Mouse (Mus musculus): ENCODE measurements at regions not wholly inside any gene's neighbourhood (a gene's known extent, or its start where the extent isn't known, plus 50 kb on each side); places are given as distances from the start of the nearest gene placed in this dataset.
"Not testable (repeated sequence)": the region's sequence is repeated elsewhere in the genome, so short reads cannot be mapped to it uniquely, and the experiment has no call there.

DNA sequence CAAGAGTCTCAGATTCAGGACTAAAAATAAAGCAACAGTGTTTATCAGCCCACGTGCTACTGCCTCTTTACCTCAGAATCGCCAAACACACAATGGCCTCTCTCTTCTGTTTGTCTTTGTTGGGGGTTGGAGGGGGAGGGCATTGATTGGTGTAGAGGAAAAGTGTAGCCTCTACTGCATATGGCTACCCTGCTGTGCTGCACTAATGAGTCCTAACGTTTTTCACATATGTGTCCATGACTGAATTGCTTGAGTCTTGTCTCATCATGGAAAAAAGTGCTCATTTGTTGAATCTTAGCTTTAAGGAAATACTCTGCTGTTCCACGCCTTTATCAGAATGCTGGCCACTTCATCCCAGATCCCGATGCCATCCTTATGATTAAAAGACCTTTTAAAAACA lies 459.7 kb upstream of the N6amt1 start:
- no peak for DNase-seq

DNA sequence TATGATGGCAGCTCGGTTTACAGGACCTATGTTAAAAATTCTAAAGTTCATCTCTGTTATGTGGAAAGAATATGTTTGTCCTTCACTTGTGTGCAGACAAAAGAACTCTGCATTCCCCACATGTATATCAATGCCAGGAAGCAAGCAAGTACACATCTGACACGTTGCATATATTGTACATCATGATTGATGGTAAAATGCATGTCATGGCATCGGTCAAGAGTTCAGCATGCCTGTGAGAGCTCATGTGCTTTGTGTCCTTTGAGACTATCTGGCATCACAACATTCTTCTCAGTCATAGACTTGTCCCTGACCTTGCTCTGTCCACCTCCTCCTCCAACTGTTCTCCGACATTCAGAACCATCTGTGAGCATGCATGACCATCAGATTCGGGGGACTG lies 465.6 kb upstream of the N6amt1 start:
- DNase-seq, result no peak

DNA sequence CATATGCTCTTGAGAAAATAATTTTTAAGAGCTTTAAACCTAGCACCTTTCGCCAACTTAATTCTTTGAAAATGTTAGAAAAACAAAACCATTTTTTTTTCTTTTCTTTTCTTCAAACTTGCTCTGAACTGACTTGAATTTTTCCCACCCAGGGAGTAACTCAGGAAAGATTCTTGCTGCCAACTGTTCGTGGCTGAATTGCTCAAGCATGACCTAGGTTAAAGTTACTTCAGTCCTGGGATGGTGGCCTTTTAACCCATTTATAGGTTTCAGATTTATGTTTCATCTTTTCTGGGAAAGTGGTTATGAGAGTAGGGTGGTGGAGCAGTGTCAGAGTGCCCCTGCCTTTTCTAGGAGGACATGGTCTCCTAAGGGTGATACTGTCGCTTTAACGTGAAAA lies 466.4 kb upstream of the N6amt1 start:
- no peak for DNase-seq

DNA sequence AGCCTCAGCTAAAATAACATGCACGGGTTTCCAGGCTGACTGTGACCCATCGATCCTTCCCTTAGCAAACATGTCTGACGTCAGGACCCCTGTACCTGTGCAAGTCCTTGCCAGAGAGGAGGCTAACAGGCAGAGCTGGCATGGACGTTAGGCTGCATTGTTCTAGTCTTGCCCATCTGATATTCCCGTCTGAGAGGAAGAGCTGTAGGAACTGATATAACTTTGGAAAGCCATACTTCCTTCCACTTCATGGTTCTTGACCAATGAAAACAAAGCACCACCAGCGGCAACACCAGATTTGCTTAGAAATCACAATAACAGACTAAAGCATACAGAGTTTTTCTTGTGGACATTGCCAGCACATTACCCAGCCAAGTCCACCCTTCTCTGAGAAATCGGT lies 470.1 kb upstream of the N6amt1 start:
- no peak for DNase-seq

DNA sequence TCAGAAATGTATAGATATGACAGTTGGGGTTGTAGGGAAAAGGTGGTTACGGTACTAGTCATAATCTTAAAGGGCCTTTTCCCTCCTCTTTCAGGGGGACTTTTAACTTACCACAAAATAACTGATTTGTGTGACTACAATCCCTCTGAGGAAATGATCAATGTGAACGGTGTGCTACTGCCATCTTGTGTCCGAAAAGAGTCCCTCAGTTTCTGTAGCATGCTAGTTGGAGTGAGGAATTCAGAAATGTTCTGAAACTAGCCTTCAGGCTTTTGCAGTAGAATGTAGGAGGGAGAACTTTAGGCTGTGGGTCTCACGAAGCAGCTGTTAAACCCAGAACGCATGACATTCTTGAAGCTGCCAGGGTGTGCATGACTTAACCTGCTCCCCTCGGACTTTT lies 471.5 kb upstream of the N6amt1 start:
- DNase-seq, result peak; percentile 36

DNA sequence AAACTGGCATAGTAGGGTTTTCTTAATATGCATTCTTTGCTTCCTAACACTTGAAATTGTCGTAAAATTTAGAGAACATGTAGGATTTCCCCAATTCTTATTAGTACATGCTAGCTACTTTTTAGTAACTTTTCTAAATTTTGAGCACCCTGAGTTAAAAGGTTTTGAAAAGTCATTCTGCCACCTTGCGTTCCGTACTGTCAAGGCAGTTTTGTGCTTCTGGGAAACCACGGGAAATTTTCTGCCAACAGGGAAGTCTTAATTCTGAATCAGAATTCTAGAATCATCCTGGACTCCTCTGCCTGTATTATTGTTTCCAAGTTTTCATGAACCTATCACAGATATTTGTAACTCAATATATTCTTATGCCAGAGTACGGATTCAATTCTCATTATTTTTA lies 472.4 kb upstream of the N6amt1 start:
- DNase-seq, result no peak

DNA sequence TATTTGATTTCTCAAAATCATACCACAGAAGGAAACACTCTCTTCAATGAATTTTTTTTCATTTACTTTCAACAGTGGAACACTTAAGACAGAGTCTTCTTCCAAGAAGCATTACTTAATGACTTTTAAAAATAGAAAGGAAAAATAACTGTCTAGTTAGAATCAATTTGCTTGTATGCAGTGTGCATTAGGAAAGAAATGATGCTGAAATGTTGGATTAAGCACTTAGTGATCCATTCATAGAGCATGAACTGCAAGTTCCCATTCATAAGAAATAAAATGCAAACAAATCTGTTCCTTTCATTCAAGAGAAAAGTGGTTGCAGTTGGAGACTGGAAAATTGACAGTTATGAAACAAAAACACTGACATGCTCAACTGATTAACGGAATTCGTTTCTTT lies 493.2 kb upstream of the N6amt1 start:
- no peak for DNase-seq

DNA sequence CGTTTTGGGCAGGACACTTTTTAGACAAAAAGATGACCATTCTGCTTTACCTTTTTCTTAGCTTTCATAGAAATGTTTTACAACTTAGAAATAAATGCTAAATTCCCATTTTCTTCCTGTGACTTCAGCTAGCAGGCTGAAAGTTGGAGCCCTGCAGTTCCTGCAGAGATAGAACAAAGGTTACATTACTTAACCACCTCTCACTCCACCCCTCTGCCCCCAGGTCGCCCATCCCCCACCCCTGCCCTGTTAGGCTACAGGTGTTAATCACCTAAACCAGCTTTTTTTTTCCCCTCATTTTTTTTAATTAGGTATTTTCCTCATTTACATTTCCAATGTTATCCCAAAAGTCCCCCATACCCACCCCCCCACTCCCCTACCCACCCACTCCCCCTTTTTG lies 498.1 kb upstream of the N6amt1 start:
- DNase-seq, result peak; percentile 24

DNA sequence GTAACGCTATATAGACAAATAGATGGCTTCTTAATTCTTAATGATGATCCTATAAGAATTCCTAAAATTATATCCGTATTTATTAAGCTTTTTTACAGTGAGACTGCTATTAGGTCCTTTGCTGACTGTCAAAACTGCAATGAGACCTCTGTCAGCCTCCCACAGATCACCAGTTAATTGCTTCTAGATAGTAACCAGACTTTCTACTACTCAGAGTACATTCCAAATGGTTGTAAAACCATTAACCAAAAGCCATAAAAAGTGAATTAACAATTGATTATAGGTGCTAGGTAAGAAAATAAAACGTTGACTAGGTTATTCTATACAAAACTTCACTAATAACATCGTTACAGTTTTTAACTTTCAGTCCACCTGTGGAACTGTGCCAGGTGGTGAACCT lies 498.7 kb upstream of the N6amt1 start:
- no peak for DNase-seq

DNA sequence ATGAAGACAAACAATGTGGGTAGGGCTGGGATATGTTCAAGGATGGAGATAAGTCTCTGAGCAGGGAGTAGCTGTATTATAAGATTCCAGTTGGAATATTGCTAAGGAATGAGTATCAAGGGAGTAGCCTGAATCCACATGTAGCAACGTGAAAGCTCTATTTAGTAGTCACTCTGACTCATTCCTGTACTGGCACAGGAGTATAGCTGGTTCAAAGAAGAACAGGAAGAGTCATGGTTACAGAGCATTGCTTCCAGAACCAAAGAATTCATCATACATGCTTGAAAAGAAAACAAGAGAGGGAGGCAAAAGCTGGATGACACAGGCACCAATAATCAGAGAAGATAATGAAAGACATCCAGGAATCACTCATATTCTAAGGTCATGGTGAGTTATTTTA lies 500.6 kb upstream of the N6amt1 start:
- DNase-seq, result no peak

DNA sequence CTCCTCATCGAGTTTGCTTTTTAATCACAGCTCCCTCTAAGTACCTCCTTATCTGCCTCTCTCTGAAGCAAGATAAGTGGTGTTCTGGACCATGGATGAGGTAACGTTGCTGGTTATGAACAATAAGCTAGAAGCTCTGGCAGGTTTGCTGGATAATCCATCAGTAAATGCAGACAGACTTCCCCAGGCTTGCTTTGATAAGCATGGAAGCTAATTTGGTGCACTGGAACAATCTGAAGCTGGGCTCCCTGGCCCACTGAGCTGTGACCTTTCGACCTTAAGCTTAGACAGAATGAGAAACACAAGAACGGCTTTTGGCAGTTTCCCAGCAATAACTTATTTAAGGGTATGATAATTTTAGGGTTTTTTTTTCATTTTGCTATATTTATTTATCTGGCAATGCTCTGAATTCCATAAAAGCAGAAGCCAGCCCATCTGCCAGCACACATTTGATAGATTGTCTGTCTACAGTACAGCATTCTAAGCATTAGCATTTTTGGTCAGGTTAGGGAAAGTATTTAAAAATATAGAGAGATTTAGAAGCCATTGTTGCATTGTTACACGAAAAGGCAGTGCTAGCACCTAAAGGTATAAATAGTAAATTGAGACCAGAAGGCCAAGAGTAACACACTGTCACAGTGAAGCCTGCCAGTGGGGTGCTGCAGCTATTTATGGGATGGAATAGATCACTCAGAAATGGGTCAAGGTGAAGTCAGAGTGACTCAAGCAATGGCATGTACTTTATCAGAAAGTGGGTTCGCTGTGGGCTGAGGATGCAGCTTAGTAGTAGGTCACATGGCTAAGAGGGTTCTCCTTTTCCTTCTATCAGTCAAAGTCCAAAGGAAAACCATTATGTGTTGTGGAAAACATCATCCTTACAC lies 515.3 kb upstream of the N6amt1 start:
- DNase-seq, result no peak

DNA sequence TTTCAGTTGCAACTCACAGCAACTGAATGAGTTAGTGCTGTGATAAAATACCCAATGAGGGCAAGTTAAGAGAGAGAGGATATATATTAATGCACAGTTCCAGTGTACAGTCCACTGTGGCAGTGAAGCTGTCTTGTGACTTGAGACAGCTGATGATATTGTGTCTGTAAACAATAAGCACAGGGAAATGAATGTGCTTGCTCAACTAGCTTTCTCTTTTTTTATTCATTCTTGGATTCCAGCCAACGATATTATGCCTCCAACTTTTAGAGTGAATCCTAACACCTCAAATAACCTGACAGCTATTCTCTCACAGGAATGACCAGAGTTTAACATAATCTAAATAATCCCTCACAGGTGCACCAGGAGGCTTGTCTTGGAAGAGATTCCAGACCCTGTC lies 526.3 kb upstream of the N6amt1 start:
- no peak for DNase-seq

DNA sequence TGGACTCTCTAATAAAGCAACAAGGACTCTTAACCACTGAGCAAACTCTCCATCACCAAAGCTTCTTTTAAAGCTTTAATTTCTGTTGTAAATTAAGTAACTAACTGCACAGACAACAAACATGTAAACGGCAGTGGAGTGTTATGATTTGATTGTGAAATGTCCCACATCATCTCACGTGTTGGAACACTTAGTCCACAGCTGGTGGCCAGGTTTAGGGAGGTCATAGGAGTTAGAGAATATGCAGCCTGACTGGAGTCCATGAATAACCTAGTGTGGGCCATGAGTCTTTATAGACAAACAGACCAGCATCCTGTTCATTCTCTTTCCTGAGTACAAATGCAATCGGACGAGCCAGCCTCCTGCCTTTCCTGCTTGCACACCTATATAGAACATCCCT lies 527.3 kb upstream of the N6amt1 start:
- no peak for DNase-seq

DNA sequence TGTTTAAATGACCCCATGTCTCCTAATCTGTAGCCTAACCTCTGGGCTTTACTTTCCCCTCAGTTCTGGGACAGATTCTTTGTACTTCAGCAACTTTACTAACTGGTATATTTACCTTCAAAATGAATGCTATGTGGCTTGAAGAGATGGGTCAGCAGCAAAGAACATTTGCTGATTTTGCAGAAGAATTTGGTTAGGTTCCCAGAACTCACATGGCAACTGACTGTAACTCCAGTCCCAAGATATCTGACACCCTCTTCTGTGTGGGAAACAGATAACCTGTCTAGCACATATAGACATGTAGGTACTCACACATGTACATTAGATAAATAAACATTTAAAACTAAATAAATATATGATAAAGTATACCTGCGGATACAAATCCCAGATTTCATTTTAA lies 530.5 kb upstream of the N6amt1 start:
- DNase-seq, result no peak

DNA sequence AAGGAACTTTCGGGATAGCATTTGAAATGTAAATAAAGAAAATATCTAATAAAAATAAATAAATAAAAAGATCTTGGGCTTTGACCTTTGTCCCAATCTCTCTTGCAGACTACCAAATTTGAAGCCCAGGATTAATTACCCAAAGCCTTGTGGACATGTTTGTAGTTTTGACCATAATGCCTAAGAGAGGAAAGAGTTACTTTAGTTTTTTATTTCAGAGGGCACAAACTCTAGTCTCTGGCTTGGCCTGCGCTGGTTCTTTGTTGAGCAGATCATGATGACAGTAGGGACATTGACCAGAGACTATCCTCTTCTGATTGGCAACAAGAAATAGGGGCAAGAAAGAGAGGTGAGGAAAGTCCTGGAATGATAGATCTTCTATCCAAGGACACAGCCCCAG lies 532.4 kb upstream of the N6amt1 start:
- DNase-seq, result no peak

DNA sequence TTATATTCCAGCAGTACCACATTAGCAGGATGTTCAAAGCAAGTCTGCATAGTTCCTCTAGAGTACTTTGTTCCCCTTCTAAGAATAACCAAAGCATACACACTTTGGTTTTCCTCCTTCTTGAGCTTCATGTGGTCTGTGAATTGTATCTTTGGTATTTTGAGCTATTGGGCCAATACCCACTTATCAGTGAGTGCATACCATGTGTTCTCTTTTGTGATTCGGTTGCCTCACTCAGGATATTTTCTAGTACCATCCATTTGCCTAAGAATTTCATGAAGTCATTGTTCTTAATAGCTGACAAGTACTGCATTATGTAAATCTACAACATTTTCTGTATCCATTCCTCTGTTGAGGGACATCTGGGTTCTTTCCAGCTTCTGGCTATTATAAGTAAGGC lies 535.3 kb upstream of the N6amt1 start:
- not testable (repeated sequence) for DNase-seq

DNA sequence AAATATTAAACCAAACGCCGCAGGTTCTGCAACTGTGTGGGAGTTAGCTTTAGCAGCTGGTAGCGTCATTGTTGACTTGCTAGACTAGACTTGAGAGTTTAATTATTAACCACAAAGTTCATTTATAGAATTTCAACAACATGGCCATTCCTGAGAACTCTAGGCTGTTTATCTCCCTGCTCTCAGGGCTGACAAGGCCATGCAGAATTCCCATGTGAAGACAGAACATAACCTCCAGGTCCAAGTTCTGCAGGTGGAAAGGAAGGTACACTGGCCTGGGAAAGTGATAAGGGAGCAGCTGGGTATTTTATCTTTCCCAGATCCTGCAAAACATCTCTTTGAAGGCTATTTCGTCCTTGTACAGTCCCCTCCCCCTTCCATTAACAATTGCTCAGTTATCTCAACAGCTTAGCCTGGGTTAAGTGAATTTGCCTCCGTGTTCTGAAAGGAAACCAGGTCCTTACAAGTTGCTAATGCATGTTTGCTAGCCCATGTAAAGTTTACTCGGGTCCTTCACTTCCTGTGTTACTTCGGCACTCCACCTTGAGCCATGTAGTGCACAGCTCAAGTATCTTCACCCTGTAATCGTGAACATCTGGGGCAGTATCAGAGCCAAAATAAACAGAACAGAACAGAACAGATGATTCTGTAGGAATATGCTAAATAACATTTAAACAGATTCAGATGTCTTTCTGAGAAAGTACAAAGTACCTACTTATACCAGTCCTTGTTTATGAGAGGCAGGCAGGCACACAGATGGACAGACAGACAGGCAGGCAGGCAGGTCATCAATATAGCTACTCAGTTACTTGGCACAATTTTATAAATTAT lies 537.0 kb upstream of the N6amt1 start:
- DNase-seq, result peak; percentile 43

DNA sequence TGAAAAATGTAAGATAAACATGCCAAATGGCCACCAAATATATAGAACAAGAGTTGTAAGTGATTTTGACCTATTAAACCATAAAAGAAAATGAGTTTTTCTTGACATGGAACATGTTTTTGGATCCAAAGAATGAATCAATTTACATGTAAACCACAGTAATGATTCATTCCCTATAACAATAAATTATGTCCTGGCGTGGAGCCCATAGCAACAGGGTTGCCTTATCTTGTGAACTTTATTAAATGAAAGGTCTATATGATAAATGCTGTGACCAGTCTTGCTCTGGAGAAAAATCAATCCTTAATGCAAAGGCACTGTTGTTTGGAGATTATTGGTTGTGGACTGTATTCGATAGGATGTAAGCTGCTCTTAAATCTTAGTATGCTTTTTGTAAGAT lies 538.0 kb upstream of the N6amt1 start:
- no peak for DNase-seq

DNA sequence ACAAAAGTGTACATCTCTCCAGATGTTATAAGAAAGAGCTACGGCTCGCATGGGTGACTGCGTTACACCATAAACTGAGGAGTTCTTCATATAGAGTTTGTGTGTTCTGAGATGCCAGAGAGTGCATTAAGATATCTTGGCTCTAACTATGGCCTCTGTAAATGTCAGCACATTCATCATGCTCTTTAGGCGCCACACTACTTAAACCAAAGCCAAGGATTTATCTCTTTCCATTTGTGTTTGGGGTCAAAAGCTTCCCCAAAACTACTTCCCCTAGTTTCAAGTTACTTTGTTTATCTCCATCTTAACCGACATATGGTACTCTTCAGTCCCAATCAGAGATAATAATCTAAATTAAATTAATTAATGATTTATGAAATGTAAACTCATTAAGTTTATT lies 541.3 kb upstream of the N6amt1 start:
- no peak for DNase-seq

DNA sequence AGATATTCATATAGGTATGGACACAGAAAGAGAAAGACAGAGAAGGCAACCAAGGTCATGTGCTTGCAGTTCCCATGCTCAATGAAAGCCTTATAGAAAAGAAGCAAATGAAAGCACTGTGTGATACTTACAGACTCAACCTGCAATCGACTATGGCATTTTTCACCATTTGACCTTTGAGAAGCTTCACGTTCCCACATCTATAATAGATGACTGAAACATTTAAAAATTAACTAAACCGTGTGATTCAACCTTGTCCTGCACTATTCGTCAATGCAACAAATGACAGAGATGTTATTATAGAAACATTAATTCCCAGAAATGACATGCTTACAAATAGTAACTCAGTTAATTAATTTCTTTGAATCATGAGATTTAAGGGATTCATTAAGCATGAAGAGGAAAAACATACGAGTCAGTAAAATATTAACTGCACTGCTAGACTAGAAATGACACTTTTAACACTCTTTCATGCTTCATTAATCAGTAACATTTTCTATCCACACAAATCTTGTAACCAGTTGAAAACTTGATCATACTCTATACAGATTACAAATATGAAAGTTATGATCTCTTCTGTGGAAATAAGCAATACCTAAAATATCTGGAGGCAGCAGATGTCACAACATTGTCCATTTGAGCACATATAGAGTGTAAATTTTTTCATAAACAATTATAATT lies 545.2 kb upstream of the N6amt1 start:
- DNase-seq, result no peak

DNA sequence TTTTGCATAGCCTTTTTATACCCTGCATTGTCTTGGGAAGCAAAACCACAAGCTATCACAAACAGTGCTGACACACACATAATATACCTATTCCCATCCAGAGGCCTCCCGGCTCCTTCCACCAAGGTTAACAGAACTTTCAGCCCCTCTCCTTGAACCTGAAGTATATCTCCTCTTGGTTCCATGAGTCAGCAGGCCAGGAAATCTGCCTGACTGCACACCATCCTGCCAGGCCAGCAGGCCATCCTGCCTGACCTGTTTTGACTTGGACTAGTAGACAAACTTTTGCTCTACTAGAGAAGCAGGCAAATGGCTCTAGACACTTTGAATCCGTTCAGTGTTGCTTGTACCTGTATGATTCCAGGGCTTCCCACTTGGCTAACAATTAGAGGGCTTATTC lies 547.6 kb upstream of the N6amt1 start:
- DNase-seq, result peak; percentile 52

DNA sequence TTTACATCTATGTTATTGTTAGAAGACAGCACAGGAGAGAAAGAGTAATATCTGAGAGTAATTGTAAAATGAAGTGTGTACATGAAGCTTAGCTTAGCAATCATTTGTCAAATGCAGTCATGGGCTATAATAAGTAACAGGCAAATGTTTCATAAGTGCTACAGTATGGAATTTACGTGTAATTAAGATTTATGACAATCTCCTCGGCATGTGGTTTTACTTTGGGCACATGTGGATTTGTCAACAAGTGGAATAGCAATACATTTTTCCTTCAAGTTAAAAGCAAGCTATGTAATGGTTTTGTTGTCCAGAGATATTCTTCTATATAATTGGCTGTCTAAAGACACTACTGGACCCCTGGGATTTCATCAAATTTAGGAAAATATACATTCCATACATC lies 577.9 kb upstream of the N6amt1 start:
- DNase-seq, result no peak

DNA sequence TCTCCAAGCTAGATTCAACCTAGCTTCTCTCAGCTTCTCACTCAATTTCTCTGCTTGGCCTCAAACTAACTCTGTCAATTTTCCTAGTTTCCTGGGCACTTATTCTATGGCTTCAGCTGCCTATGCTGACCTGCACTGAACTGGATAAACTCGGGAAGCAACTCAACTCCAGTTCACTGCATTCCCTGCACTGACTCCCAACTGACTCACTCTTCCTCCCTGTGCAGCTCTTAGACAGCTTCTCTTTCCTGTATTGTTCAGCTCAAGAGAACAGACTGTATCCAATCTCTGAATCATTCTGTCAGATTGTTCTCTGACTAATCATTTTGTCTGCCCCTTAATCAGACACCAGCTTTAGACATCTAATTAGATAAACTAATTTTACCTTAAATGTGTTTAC lies 581.4 kb upstream of the N6amt1 start:
- no peak for DNase-seq

DNA sequence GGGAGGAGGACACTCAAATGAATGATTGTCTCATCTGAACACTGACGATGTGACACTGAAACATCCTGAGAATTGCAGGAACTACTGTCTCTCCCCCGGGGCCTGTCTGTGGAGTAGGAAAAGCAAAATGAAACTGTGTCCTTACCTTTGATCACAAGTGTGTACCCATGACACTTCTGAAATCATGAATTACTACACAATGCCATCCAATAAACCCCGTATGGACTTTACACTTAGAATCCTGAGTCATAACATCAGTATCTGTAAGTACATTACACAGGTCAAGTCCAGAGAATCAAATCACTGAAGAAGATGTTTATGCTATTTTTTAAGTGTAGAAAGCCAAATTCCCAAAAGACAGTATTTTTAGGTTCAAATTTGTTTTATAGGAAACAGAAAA lies 585.1 kb upstream of the N6amt1 start:
- DNase-seq, result no peak

All from kidney, adult 11 months (tissue).